Mouse (Mus musculus) ES-CJ7 (cell line): ENCODE measurements around the gene Syn3.
A peak's percentile ranks its signal among the peaks of the same experiment; 100 is the strongest.

ENCODE experiments used
- DNase-seq: peaks from one replicate; pipeline ENCODE4 v3.0.0; 2011; ENCODE audit warnings: low read depth, low spot score

Gene Syn3

GRCm38 (mm10) chr10:86107681-86108080, 391.0 kb downstream of the Syn3 start:
- DNase-seq = no peak

- no peak for DNase-seq
Observed at GRCm38 (mm10) chr10:86103976-86104375, 394.7 kb downstream of the Syn3 start.

- no peak for DNase-seq
Observed at GRCm38 (mm10) chr10:86100281-86100851, 398.3 kb downstream of the Syn3 start.

- no peak for DNase-seq
Observed at GRCm38 (mm10) chr10:86098363-86098762, 400.3 kb downstream of the Syn3 start.

- DNase-seq = no peak
Observed at GRCm38 (mm10) chr10:86093109-86094035, 405.3 kb downstream of the Syn3 start.

GRCm38 (mm10) chr10:86091919-86092318, 406.8 kb downstream of the Syn3 start:
- peak; percentile 54 for DNase-seq

- DNase-seq = peak; percentile 45
Observed at GRCm38 (mm10) chr10:86079921-86080320, 418.8 kb downstream of the Syn3 start.

- DNase-seq = no peak
Observed at GRCm38 (mm10) chr10:86078761-86079160, 419.9 kb downstream of the Syn3 start.

- DNase-seq = no peak
Observed at GRCm38 (mm10) chr10:86077272-86077671, 421.4 kb downstream of the Syn3 start.

GRCm38 (mm10) chr10:86074971-86075711, 423.6 kb downstream of the Syn3 start:
- no peak for DNase-seq

- DNase-seq = no peak
Observed at GRCm38 (mm10) chr10:86074134-86074533, 424.6 kb downstream of the Syn3 start.

GRCm38 (mm10) chr10:86070751-86071150, 427.9 kb downstream of the Syn3 start:
- no peak for DNase-seq

GRCm38 (mm10) chr10:86069341-86069740, 429.4 kb downstream of the Syn3 start:
- no peak for DNase-seq

GRCm38 (mm10) chr10:86067911-86068310, 430.8 kb downstream of the Syn3 start:
- DNase-seq = no peak

GRCm38 (mm10) chr10:86066651-86067050, 432.0 kb downstream of the Syn3 start:
- no peak for DNase-seq

GRCm38 (mm10) chr10:86065661-86066060, 433.0 kb downstream of the Syn3 start:
- no peak for DNase-seq

GRCm38 (mm10) chr10:86064937-86065336, 433.8 kb downstream of the Syn3 start:
- DNase-seq = peak; percentile 71

- no peak for DNase-seq
Observed at GRCm38 (mm10) chr10:86063018-86063384, 435.7 kb downstream of the Syn3 start.

- DNase-seq = no peak
Observed at GRCm38 (mm10) chr10:86062261-86063017, 436.3 kb downstream of the Syn3 start.

GRCm38 (mm10) chr10:86060267-86060666, 438.4 kb downstream of the Syn3 start:
- DNase-seq = no peak

GRCm38 (mm10) chr10:86057712-86058111, 441.0 kb downstream of the Syn3 start:
- no peak for DNase-seq

- no peak for DNase-seq
Observed at GRCm38 (mm10) chr10:86057286-86057685, 441.4 kb downstream of the Syn3 start.
